Mouse (Mus musculus): ENCODE measurements at regions not wholly inside any gene's neighbourhood (a gene's known extent, or its start where the extent isn't known, plus 50 kb on each side); places are given as distances from the start of the nearest gene placed in this dataset.

- Histone ChIP-seq H3K79me2 (replicated peaks; ENCODE audit: control insufficient read depth, extremely low read depth, insufficient read depth, poor library complexity, severe bottlenecking) (no peaks in the 10 kb centered on the region), H3K4me3 (replicated peaks in 1 of 3; ENCODE audit: low read depth in 2 of 3, low read length in 2 of 3, poor library complexity in 1 of 3) (no peak overlapping the region), H3K27ac (ENCODE audit: insufficient read depth, low read depth) (no peak overlapping the region), H3K4me1 (ENCODE audit: control insufficient read depth in 1 of 2, insufficient read depth in 2 of 2) (peaks cover 0 to 5% of the 10 kb centered on the region in 2 experiments; a peak in 1 of 4 replicates), H3K27me3 (replicated peaks) (no peaks in the 10 kb centered on the region), H3K9me3 (replicated peaks; ENCODE audit: low read length) (no peaks in the 10 kb centered on the region), H3K9ac (ENCODE audit: insufficient read depth, low read depth) (no peak overlapping the region), H3K36me3 (replicated peaks in 1 of 2; ENCODE audit: control insufficient read depth in 1 of 2, insufficient read depth in 1 of 2, low read length in 1 of 2) (no peaks in the 10 kb centered on the region), H3K4me2 (ENCODE audit: insufficient read depth, low read depth, poor library complexity, severe bottlenecking) (no peak overlapping the region)
- no peak for TF ChIP-seq RAD21 (IDR thresholded peaks at IDR 0.05; ENCODE audit: low read depth, low read length)
- TF ChIP-seq POLR2A (IDR thresholded peaks at IDR 0.05; ENCODE audit: low read depth, low read length), result no peak
- no peak for TF ChIP-seq SIN3A (IDR thresholded peaks at IDR 0.05; ENCODE audit: low read length)
- no peak for TF ChIP-seq EP300 (IDR thresholded peaks at IDR 0.05; ENCODE audit: low read length)
- no peak for TF ChIP-seq ETS1 (conservative IDR thresholded peaks at IDR 0.05; ENCODE audit: low read depth, low read length)
- no peak for TF ChIP-seq MAFK (IDR thresholded peaks at IDR 0.05; ENCODE audit: insufficient replicate concordance, low read length)
- TF ChIP-seq TCF12 (IDR thresholded peaks at IDR 0.05; ENCODE audit: low read depth, low read length), result no peak
- in situ Hi-C loops (cut with MboI; ENCODE audit: low pct_ligation_motif_present, low pct_unique_long_range_greater_than_20kb, low sequenced_read_pairs) (no loop called here), dilution Hi-C loops (cut with MboI; ENCODE audit: extremely low pct_ligation_motif_present, extremely low pct_unique_long_range_greater_than_20kb, low sequenced_read_pairs) (no loop called here)
- no peak for DNase-seq (ENCODE audit: extremely low read depth)
These were observed 178.6 kb upstream of the Smlr1 start for GRCm38 (mm10) chr10:25714636-25715035.

GRCm38 (mm10) chr10:25714041-25714440, 178.0 kb upstream of the Smlr1 start:
- peaks cover 0 to 11% of the 10 kb centered on the region in 2 experiments; a peak in 1 of 4 replicates for H3K4me1 ChIP-seq (ENCODE audit: control insufficient read depth in 1 of 2, insufficient read depth in 2 of 2)
- H3K9ac ChIP-seq (ENCODE audit: insufficient read depth, low read depth), result no peak overlapping the region
- no peak overlapping the region for H3K27ac ChIP-seq (ENCODE audit: insufficient read depth, low read depth)
- DNase-seq (ENCODE audit: extremely low read depth), result no peak
- no peaks in the 10 kb centered on the region for H3K79me2 ChIP-seq (replicated peaks; ENCODE audit: control insufficient read depth, extremely low read depth, insufficient read depth, poor library complexity, severe bottlenecking)
- H3K4me2 ChIP-seq (ENCODE audit: insufficient read depth, low read depth, poor library complexity, severe bottlenecking), result no peak overlapping the region
- H3K27me3 ChIP-seq (replicated peaks), result no peaks in the 10 kb centered on the region
- no peaks in the 10 kb centered on the region for H3K36me3 ChIP-seq (replicated peaks in 1 of 2; ENCODE audit: control insufficient read depth in 1 of 2, insufficient read depth in 1 of 2, low read length in 1 of 2)
- no peak overlapping the region for H3K4me3 ChIP-seq (replicated peaks in 1 of 3; ENCODE audit: low read depth in 2 of 3, low read length in 2 of 3, poor library complexity in 1 of 3)
- dilution Hi-C loops (cut with MboI; ENCODE audit: extremely low pct_ligation_motif_present, extremely low pct_unique_long_range_greater_than_20kb, low sequenced_read_pairs) (no loop called here), in situ Hi-C loops (cut with MboI; ENCODE audit: low pct_ligation_motif_present, low pct_unique_long_range_greater_than_20kb, low sequenced_read_pairs) (no loop called here)
- no peaks in the 10 kb centered on the region for H3K9me3 ChIP-seq (replicated peaks; ENCODE audit: low read length)
- TF ChIP-seq MAFK (IDR thresholded peaks at IDR 0.05; ENCODE audit: insufficient replicate concordance, low read length) (no peak), RCOR1 (conservative IDR thresholded peaks at IDR 0.05; ENCODE audit: low read depth, low read length) (no peak), E2F4 (IDR thresholded peaks at IDR 0.05; ENCODE audit: insufficient replicate concordance, low read depth, low read length) (no peak)

GRCm38 (mm10) chr10:25707951-25708350, 171.9 kb upstream of the Smlr1 start:
- H3K4me2 ChIP-seq (ENCODE audit: insufficient read depth, low read depth, poor library complexity, severe bottlenecking), result no peak overlapping the region
- TF ChIP-seq CHD1 (IDR thresholded peaks at IDR 0.05; ENCODE audit: low read depth, low read length), result no peak
- no peak for TF ChIP-seq HCFC1 (IDR thresholded peaks at IDR 0.05; ENCODE audit: low read depth, low read length)
- no peak for TF ChIP-seq ZMIZ1 (IDR thresholded peaks at IDR 0.05; ENCODE audit: low read depth, low read length)
- no peak for TF ChIP-seq POLR2AphosphoS2 (IDR thresholded peaks at IDR 0.05; ENCODE audit: low read depth, low read length)
- TF ChIP-seq TBP (conservative IDR thresholded peaks at IDR 0.05; ENCODE audit: low read depth, low read length), result no peak
- no peak for TF ChIP-seq MXI1 (IDR thresholded peaks at IDR 0.05; ENCODE audit: low read depth, low read length)
- TF ChIP-seq ZKSCAN1 (IDR thresholded peaks at IDR 0.05; ENCODE audit: borderline replicate concordance, low read depth, low read length), result no peak
- no peak for TF ChIP-seq ZC3H11A (IDR thresholded peaks at IDR 0.05; ENCODE audit: low read depth, low read length)
- no peak for TF ChIP-seq RCOR1 (conservative IDR thresholded peaks at IDR 0.05; ENCODE audit: low read depth, low read length)
- no peak for TF ChIP-seq SMC3 (IDR thresholded peaks at IDR 0.05; ENCODE audit: low read depth, low read length)
- no peak for TF ChIP-seq BHLHE40 (IDR thresholded peaks at IDR 0.05; ENCODE audit: low read depth, low read length)
- no peak for TF ChIP-seq KAT2A (IDR thresholded peaks at IDR 0.05; ENCODE audit: insufficient replicate concordance, low read length)
- no peak for TF ChIP-seq PAX5 (IDR thresholded peaks at IDR 0.05; ENCODE audit: low read length)
- no peak for TF ChIP-seq SIN3A (IDR thresholded peaks at IDR 0.05; ENCODE audit: low read length)
- no peak for TF ChIP-seq GABPA (IDR thresholded peaks at IDR 0.05; ENCODE audit: insufficient replicate concordance, low read depth, low read length)
- TF ChIP-seq MYC (IDR thresholded peaks at IDR 0.05; ENCODE audit: low read depth, low read length), result no peak
- TF ChIP-seq ETS1 (conservative IDR thresholded peaks at IDR 0.05; ENCODE audit: low read depth, low read length), result no peak
- no peak for TF ChIP-seq EP300 (IDR thresholded peaks at IDR 0.05; ENCODE audit: low read length)
- no peak for TF ChIP-seq CHD2 (IDR thresholded peaks at IDR 0.05; ENCODE audit: low read length)
- TF ChIP-seq TCF12 (IDR thresholded peaks at IDR 0.05; ENCODE audit: low read depth, low read length), result no peak
- in situ Hi-C loops (cut with MboI; ENCODE audit: low pct_ligation_motif_present, low pct_unique_long_range_greater_than_20kb, low sequenced_read_pairs), result no loop called here
- dilution Hi-C loops (cut with MboI; ENCODE audit: extremely low pct_ligation_motif_present, extremely low pct_unique_long_range_greater_than_20kb, low sequenced_read_pairs), result no loop called here
- H3K36me3 ChIP-seq (replicated peaks in 1 of 2; ENCODE audit: control insufficient read depth in 1 of 2, insufficient read depth in 1 of 2, low read length in 1 of 2), result no peaks in the 10 kb centered on the region
- H3K9ac ChIP-seq (ENCODE audit: insufficient read depth, low read depth), result no peak overlapping the region
- no peak for DNase-seq (ENCODE audit: extremely low read depth)
- H3K9me3 ChIP-seq (replicated peaks; ENCODE audit: low read length), result no peaks in the 10 kb centered on the region
- H3K4me1 ChIP-seq (ENCODE audit: control insufficient read depth in 1 of 2, insufficient read depth in 2 of 2), result peaks cover 0 to 12% of the 10 kb centered on the region in 2 experiments; a peak in 2 of 4 replicates
- no peaks in the 10 kb centered on the region for H3K79me2 ChIP-seq (replicated peaks; ENCODE audit: control insufficient read depth, extremely low read depth, insufficient read depth, poor library complexity, severe bottlenecking)
- H3K27me3 ChIP-seq (replicated peaks), result no peaks in the 10 kb centered on the region
- no peak overlapping the region for H3K27ac ChIP-seq (ENCODE audit: insufficient read depth, low read depth)
- H3K4me3 ChIP-seq (replicated peaks in 1 of 3; ENCODE audit: low read depth in 2 of 3, low read length in 2 of 3, poor library complexity in 1 of 3), result no peak overlapping the region
